Mouse (Mus musculus) liver, embryonic 16.5 days (tissue): ENCODE results near the gene Ucma. TPM values are rescaled to one million over a fixed set of nuclear protein-coding genes. Genes with fewer than 3 reads are reported as not detected.

Experiments
- ATAC-seq: fragments of 200-750 bp; cut with Nextera tagmentation; 2 replicates; pipeline ENCODE4 v1.8.0; 2017; ENCODE audit warnings: low read depth, mild to moderate bottlenecking, moderate number of reproducible peaks, moderate library complexity
- H3K27ac ChIP-seq: fragments of 300-500 bp; sonication (generic); 2 replicates; pipeline ENCODE4 v1.5.1; 2014; ENCODE audit warnings: mild to moderate bottlenecking, low read length
- H3K27me3 ChIP-seq: fragments of 300-500 bp; sonication (generic); 2 replicates; pipeline ENCODE4 v1.6.1; 2014; ENCODE audit warnings: low read depth, low read length, mixed read lengths; ENCODE audit not compliant: control insufficient read depth, insufficient read depth
- H3K36me3 ChIP-seq: fragments of 300-500 bp; sonication (generic); 2 replicates; pipeline ENCODE4 v1.6.1; 2014; ENCODE audit warnings: mild to moderate bottlenecking; ENCODE audit not compliant: control insufficient read depth, insufficient read depth
- H3K4me1 ChIP-seq: fragments of 300-500 bp; sonication (generic); 2 replicates; pipeline ENCODE4 v1.6.1; 2014; ENCODE audit warnings: low read depth, low read length, mixed read lengths; ENCODE audit not compliant: control insufficient read depth
- H3K4me2 ChIP-seq: fragments of 300-500 bp; sonication (generic); 2 replicates; pipeline ENCODE4 v1.6.1; 2014; ENCODE audit warnings: low read depth, low read length, mixed read lengths
- H3K4me3 ChIP-seq: fragments of 300-500 bp; sonication (generic); 2 replicates; pipeline ENCODE4 v1.5.1; 2014; ENCODE audit warnings: low read depth, mild to moderate bottlenecking, low read length
- H3K9ac ChIP-seq: fragments of 300-500 bp; sonication (generic); 2 replicates; pipeline ENCODE4 v1.6.1; 2014; ENCODE audit warnings: low read depth, low read length
- H3K9me3 ChIP-seq: fragments of 300-500 bp; sonication (generic); replicated peaks from 2 replicates; pipeline ENCODE4 v1.6.1; 2016; ENCODE audit warnings: low read length; ENCODE audit not compliant: control insufficient read depth
- WGBS: fragments of 180-500 bp; shearing (Covaris S2); extraction: QIAGEN DNeasy Blood & Tissue Kit; methylation state at CpG from one replicate; pipeline ENCODE4 v1.1.7; 2014; ENCODE audit not compliant: insufficient replicate concordance; 5-methylcytosine and 5-hydroxymethylcytosine counted together
- polyA plus RNA-seq: library from polyadenylated mRNA; unstranded; fragments of >200 nt; fragmentation: Nextera tagmentation; extraction: Ambion mirVana; gene quantifications from 2 replicates; pipeline ENCODE4 v1.2.1, GENCODE M21; 2015

Gene Ucma
- polyA plus RNA-seq, 1 experiment from 2014 or later: not detected

- Histone ChIP-seq H3K36me3 (peaks cover 70% of the 10 kb centered on the region), H3K4me1 (no peaks in the 10 kb centered on the region), H3K4me3 (no peak overlapping the region), H3K9me3 (no peaks in the 10 kb centered on the region), H3K4me2 (no peak overlapping the region), H3K9ac (no peak overlapping the region), H3K27ac (no peak overlapping the region), H3K27me3 (no peaks in the 10 kb centered on the region)
- no peak for ATAC-seq
- 90% methylated on average over 11 of the region's 11 CpGs for WGBS
Observed at GRCm38 (mm10) chr2:4993584-4993983, 17.7 kb downstream of the Ucma start.

- no peaks in the 10 kb centered on the region for H3K9me3 ChIP-seq
- no peak overlapping the region for H3K4me3 ChIP-seq
- 78% methylated on average over 4 of the region's 4 CpGs for WGBS
- H3K27ac ChIP-seq: no peak overlapping the region
- ATAC-seq: no peak
- no peaks in the 10 kb centered on the region for H3K4me1 ChIP-seq
- H3K36me3 ChIP-seq: peaks cover 75% of the 10 kb centered on the region
- H3K4me2 ChIP-seq: no peak overlapping the region
- no peak overlapping the region for H3K9ac ChIP-seq
- H3K27me3 ChIP-seq: no peaks in the 10 kb centered on the region
Observed at GRCm38 (mm10) chr2:4994436-4994835, 18.5 kb downstream of the Ucma start.

DNA sequence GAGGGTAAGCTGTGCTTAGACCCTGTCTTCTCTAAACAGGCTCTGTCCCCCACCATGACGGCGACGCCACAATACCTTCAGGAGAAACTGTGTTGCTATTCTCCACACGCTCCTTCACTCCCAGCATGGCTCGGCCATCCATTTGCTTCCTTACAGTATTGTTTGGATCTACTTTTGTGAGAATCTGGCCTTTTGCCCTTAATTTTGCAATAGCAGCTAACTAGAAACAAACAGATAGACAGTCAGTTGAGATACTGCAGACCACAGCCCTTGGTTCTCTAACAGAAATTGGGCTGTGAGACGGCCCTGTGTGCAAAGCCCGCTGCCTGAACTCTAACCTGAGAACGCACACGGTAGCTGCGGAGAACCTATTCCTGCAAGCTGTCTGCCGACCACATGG lies 19.7 kb downstream of the Ucma start:
- no peaks in the 10 kb centered on the region for H3K27me3 ChIP-seq
- H3K4me2 ChIP-seq: no peak overlapping the region; the same call in 1 of the 2 replicates
- peak; percentile 36 for ATAC-seq
- no peaks in the 10 kb centered on the region for H3K4me1 ChIP-seq
- H3K9me3 ChIP-seq: no peaks in the 10 kb centered on the region
- 82% methylated on average over 11 of the region's 11 CpGs for WGBS
- no peak overlapping the region for H3K9ac ChIP-seq
- H3K4me3 ChIP-seq: no peak overlapping the region
- peak overlapping the region; percentile 48; the same call in 1 of the 2 replicates for H3K27ac ChIP-seq
- peaks cover 72% of the 10 kb centered on the region for H3K36me3 ChIP-seq

GRCm38 (mm10) chr2:4996421-4996824 lies 20.5 kb downstream of the Ucma start:
- H3K4me2 ChIP-seq: no peak overlapping the region
- H3K4me1 ChIP-seq: no peaks in the 10 kb centered on the region
- peak overlapping the region; percentile 41; the same call in 1 of the 2 replicates for H3K27ac ChIP-seq
- H3K9ac ChIP-seq: no peak overlapping the region
- H3K36me3 ChIP-seq: peaks cover 72% of the 10 kb centered on the region
- ATAC-seq: peak; percentile 79
- H3K27me3 ChIP-seq: no peaks in the 10 kb centered on the region
- H3K4me3 ChIP-seq: no peak overlapping the region
- H3K9me3 ChIP-seq: no peaks in the 10 kb centered on the region
- 76% methylated on average over 6 of the region's 6 CpGs for WGBS

- Histone ChIP-seq H3K9me3 (no peaks in the 10 kb centered on the region), H3K36me3 (peaks cover 73% of the 10 kb centered on the region), H3K9ac (no peak overlapping the region), H3K27ac (no peak overlapping the region), H3K27me3 (no peaks in the 10 kb centered on the region), H3K4me1 (no peaks in the 10 kb centered on the region), H3K4me2 (no peak overlapping the region), H3K4me3 (no peak overlapping the region)
- ATAC-seq: no peak
- 72% methylated on average over 3 of the region's 3 CpGs for WGBS
Observed at GRCm38 (mm10) chr2:4998905-4999304, 23.0 kb downstream of the Ucma start.

DNA sequence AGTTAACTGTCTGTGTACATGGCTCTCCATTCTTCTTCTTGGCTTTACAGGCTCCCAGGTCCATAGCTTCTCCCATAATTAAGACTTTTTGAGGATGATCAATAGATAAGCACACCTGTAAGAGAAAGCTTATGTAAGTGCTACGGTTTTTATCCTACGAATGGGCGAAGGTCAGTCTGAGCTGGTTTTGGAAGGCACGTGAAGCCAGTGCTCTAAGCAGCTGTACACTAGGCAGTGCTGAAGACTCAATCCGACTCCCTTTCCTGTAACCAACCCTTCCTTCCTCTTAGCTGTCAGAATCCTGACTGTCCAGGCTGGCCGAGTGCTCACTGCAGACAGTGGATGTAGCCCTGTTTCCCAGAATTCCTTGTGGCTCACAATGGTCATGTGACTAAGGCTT lies 25.3 kb downstream of the Ucma start:
- ATAC-seq: no peak
- WGBS: 82% methylated on average over 6 of the region's 6 CpGs
- Histone ChIP-seq H3K9ac (no peak overlapping the region), H3K27me3 (no peaks in the 10 kb centered on the region), H3K36me3 (peaks cover 74% of the 10 kb centered on the region), H3K9me3 (no peaks in the 10 kb centered on the region), H3K4me1 (no peaks in the 10 kb centered on the region), H3K27ac (no peak overlapping the region), H3K4me2 (no peak overlapping the region), H3K4me3 (no peak overlapping the region)

- WGBS: 92% methylated on average over 4 of the region's 4 CpGs
- H3K9me3 ChIP-seq: no peaks in the 10 kb centered on the region
- no peak overlapping the region for H3K4me2 ChIP-seq
- ATAC-seq: no peak
- H3K36me3 ChIP-seq: peaks cover 54% of the 10 kb centered on the region
- H3K4me3 ChIP-seq: no peak overlapping the region
- no peaks in the 10 kb centered on the region for H3K27me3 ChIP-seq
- H3K9ac ChIP-seq: no peak overlapping the region
- no peak overlapping the region for H3K27ac ChIP-seq
- peaks cover 10% of the 10 kb centered on the region for H3K4me1 ChIP-seq
Observed at GRCm38 (mm10) chr2:5007107-5007506, 31.2 kb downstream of the Ucma start.

GRCm38 (mm10) chr2:5011898-5012490 lies 36.1 kb downstream of the Ucma start:
- Histone ChIP-seq H3K4me2 (peak overlapping the region; percentile 61), H3K27me3 (no peaks in the 10 kb centered on the region), H3K27ac (peak overlapping the region; percentile 50; the same call in 1 of the 2 replicates), H3K4me1 (peaks cover 14% of the 10 kb centered on the region), H3K4me3 (peak overlapping the region; percentile 93), H3K36me3 (peaks cover 15% of the 10 kb centered on the region), H3K9ac (peak overlapping the region; percentile 76), H3K9me3 (no peaks in the 10 kb centered on the region)
- ATAC-seq: no peak; the same call in 1 of the 2 replicates
- WGBS: 6% methylated on average over 8 of the region's 8 CpGs

GRCm38 (mm10) chr2:5012491-5013324 lies 36.8 kb downstream of the Ucma start, which contains the start of gene Mcm10:
Gene Mcm10 (minus strand): TSS chr2:5012791.
- Histone ChIP-seq H3K4me3 (peak within 1 kb of the TSS; percentile 93), H3K27ac (peak within 1 kb of the TSS; percentile 50), H3K9me3 (no peaks in the 10 kb centered on the region), H3K9ac (peak within 1 kb of the TSS; percentile 76), H3K4me2 (peak within 1 kb of the TSS; percentile 61), H3K27me3 (no peaks in the 10 kb centered on the region), H3K36me3 (peaks cover 13% of the 10 kb centered on the region), H3K4me1 (peaks cover 14% of the 10 kb centered on the region)
- WGBS: 2% methylated on average over 32 of the region's 32 CpGs
- peak; percentile 100 for ATAC-seq
